Mouse (Mus musculus): ENCODE measurements around the gene Tmem53. TPM values are rescaled to one million over a fixed set of nuclear protein-coding genes. Genes with fewer than 3 reads are reported as not detected.
"Not testable (repeated sequence)": the region's sequence is repeated elsewhere in the genome, so short reads cannot be mapped to it uniquely, and the experiment has no call there.

The Tmem53 gene
- total RNA-seq, 2 experiments from 2014 or later = not detected

DNA sequence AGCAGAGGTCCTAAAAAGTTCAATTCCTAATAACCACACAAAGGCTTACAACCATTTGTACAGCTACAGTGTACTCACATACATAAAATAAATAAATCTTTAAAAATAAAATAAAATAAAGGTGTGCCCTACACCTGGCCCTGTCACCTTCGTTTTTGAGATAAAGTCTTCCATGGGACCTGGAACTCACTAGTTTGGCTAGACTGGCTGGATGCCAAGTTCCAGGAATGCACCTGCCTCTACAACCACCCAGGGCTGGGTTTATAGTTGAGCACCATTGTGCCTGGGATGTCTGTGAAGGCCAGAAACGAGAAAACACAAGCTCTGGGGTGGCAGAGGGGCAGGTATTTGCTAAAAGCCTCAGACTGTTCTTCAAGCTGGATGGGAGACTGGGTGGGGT, 12.6 kb upstream of the Tmem53 start:
- no peak for ATAC-seq (replicated peaks; ENCODE audit: low FRiP score, low TSS enrichment, poor library complexity, severe bottlenecking)

DNA sequence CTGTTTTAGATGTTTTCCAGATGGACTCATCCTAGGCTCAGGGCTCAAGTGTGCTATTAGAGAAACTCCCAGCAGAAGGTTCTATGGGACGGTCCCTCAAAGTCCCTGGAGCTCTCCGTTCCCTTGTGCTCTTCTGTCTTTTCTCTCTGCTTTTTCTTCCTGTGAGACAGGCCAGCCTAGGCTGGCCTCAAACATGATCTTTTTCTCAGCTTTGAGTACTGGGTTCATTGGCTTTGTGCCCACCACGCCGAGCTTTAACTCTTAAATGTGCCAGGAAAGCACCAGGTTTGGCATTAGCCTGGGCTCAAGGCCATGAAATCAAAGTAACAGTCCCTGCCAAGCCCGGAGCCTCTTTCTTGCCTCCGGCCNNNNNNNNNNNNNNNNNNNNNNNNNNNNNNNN, 10.9 kb upstream of the Tmem53 start:
- ATAC-seq (replicated peaks; ENCODE audit: low FRiP score, low TSS enrichment, poor library complexity, severe bottlenecking) = no peak

DNA sequence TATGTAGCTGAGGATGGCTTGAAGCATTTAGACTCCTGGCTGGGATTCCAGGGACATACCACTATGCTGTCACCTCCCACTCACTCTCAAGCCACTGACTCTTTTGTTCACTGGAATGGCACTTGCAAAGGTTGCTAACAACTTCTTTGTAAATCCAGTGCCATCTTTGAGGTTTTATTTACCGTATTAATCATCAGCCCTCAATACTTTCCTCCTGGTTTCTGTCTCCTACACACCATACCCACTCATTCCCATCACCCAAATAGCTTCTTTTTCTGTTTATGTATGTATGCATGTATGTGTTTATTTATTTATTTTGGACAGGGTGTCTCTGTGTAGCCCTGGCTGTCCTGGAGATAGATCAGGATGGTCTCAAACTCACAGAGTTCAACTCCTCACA, 769 bp upstream of the Tmem53 start:
- ATAC-seq (replicated peaks; ENCODE audit: low FRiP score, low TSS enrichment, poor library complexity, severe bottlenecking) = no peak

DNA sequence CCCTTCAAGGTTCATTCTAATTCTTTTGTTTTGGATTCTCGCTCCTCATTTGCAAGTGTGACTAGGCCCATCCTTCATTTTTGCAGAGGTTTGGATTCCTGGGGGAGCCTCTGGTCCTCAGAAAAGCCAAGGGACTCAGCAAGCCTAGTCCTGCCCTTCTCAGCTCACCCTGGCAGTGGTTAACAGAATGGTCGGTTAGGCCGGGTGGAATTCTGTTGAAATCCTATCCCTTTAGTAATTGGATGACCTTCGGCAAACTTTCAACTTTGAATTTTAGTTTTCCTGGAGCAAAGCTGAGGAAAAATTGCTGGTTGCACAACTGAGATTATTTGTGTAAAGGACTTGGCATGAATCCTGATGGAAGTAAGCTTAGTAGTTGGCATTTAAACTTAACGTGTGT, 600 bp downstream of the Tmem53 start:
- ATAC-seq (replicated peaks; ENCODE audit: low FRiP score, low TSS enrichment, poor library complexity, severe bottlenecking) = no peak

DNA sequence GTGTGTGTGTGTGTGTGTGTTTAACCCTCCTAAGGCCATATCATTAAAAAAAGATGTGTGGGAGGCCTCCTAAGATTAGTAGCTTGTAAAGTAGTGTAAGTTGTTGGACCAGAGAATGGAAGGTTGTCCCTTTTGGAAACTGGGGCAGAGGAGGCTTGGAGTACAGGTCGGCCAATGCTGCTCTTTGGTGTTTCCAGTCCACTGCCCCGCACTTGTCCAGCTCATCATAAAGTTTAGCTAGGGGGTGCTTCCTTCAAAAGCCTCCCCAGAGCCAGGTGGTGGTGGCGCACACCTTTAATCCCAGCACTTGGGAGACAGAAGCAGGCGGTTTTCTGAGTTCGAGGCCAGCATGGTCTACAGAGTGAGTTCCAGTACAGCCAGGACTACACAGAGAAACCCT, 1.0 kb downstream of the Tmem53 start:
- ATAC-seq (replicated peaks; ENCODE audit: low FRiP score, low TSS enrichment, poor library complexity, severe bottlenecking) = no peak

GRCm38 (mm10) chr4:117253218-117254016, 1.7 kb downstream of the Tmem53 start:
- ATAC-seq (replicated peaks; ENCODE audit: low FRiP score, low TSS enrichment, poor library complexity, severe bottlenecking) = no peak

GRCm38 (mm10) chr4:117254017-117254627, 2.4 kb downstream of the Tmem53 start:
- no peak for ATAC-seq (replicated peaks; ENCODE audit: low FRiP score, low TSS enrichment, poor library complexity, severe bottlenecking)

DNA sequence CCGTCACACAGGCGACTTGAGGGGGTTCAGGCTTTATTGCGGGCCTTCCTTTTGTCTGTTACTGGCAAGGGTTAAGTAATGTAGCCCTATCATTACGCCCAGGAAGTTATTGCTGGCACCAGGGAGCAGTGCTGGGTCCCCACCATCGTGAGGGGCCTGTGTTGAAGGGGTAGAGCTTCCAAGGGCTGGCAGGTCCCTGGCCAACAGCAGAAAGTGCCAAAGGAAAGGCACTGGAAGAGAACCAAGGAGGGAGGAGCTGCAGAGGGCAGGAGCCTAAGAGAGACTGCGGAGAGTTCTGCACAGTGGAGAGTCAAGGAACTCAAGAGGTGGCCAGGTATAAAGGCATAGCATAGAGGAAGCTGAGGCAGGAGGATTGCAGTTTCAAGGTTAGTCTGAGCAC, 2.9 kb downstream of the Tmem53 start:
- ATAC-seq (replicated peaks; ENCODE audit: low FRiP score, low TSS enrichment, poor library complexity, severe bottlenecking) = no peak

DNA sequence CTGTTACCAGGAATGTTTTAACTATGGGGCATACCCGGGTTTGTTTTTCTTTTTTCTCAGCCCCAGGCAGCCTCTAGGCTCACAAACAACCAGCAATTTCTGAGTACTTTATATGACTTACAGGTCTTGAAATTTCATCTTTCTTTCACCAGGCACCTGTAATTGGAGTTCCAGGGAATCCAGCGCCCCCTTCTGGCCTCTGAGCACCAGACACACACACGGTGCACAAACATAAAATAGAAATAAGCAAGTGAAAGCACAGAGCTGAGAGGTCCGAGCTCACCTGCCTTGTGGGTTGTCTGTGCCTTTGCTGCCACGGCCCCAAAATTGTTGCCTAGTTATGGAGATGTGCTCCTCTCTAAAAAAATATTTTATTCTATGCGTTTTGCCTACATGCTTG, 8.2 kb downstream of the Tmem53 start:
- ATAC-seq (replicated peaks; ENCODE audit: low FRiP score, low TSS enrichment, poor library complexity, severe bottlenecking) = not testable (repeated sequence)

GRCm38 (mm10) chr4:117261222-117261621, 9.5 kb downstream of the Tmem53 start:
- no peak for ATAC-seq (replicated peaks; ENCODE audit: low FRiP score, low TSS enrichment, poor library complexity, severe bottlenecking)

- no peak for ATAC-seq (replicated peaks; ENCODE audit: low FRiP score, low TSS enrichment, poor library complexity, severe bottlenecking)
Measured at GRCm38 (mm10) chr4:117262101-117262913, 10.6 kb downstream of the Tmem53 start.

DNA sequence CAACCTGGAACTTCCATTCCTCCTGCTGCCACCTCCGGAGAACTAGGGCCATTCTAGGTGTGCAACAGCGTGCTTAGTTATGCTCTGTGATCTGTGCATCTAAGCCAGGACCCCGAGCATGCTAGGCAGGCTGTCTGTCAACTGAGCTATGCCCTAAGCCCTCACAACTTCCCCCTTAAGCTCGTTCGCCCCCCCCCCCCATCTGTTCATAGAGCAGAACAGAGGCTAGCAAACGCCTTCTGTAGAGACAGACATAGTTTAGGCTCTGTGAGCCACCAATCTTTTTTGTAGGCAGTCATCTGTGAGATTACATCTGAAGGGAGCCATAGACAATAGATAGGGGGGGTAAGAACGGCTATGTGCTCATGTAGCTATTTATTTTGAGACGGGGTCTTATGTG, 11.2 kb downstream of the Tmem53 start:
- no peak for ATAC-seq (replicated peaks; ENCODE audit: low FRiP score, low TSS enrichment, poor library complexity, severe bottlenecking)

DNA sequence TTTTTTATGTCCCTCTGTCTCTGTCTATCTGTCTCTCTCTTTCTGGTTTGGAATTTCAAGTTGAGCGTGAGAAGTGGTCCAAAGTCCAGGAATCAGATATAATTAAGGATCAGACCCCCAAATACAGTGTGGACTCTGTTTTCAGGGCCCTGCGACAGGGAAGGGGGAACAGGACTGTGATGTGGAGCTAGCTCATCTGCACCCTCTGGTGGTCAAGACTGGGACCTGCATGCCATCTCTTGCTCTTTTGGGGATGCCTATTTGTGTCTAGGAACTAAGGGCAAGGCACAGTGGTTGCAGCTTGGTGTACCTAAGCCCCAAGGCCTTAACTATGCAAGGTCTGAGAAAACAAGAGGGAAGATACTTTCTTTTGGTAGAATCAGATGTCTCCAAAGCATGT, 15.5 kb downstream of the Tmem53 start:
- peak; percentile 69 for ATAC-seq (replicated peaks; ENCODE audit: low FRiP score, low TSS enrichment, poor library complexity, severe bottlenecking)

DNA sequence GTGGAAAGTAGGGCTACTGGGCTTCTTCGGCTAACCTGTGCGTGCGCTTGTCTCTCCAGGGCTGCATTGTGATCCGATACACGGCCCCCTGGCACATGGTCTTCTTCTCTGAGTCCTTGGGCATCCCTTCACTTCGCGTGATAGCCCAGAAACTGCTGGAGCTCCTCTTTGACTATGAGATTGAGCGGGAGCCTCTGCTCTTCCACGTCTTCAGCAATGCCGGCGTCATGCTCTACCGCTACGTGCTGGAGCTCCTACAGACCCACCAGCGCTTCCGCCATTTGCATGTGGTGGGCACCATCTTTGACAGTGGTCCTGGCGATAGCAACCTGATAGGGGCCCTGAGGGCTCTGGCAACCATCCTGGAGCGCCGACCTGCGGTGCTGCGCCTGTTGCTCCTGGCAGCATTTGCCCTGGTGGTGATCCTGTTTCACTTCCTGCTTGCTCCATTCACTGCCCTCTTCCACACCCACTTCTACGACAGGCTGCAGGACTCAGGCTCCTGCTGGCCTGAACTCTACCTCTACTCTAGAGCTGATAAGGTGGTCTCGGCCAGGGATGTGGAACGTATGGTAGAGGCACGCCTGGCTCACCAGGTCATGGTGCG, 16.2 kb downstream of the Tmem53 start:
- no peak for ATAC-seq (replicated peaks; ENCODE audit: low FRiP score, low TSS enrichment, poor library complexity, severe bottlenecking)

GRCm38 (mm10) chr4:117270278-117270677, 18.5 kb downstream of the Tmem53 start:
- ATAC-seq (replicated peaks; ENCODE audit: low FRiP score, low TSS enrichment, poor library complexity, severe bottlenecking) = peak; percentile 60

- no peak for ATAC-seq (replicated peaks; ENCODE audit: low FRiP score, low TSS enrichment, poor library complexity, severe bottlenecking)
Measured at GRCm38 (mm10) chr4:117272459-117272858, 20.7 kb downstream of the Tmem53 start.

DNA sequence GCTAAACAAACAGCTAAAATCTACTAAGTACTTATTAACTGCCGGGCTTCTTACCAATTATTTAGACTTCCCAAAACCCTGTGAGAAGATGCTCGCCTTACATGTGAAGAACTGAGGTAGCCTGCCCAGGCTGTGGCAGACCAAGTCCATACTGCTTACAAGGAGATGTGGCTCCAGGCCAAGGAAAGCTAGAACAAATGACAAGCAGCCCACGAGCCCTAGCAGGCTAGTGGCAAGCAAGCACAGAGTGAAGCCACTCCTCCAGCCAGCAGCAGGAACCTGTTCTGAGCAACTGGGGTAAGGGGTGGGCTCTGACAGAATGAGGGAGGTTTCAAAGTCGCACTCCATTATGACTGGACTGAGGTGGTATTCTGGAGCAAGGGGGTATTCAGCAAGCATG, 23.0 kb downstream of the Tmem53 start:
- no peak for ATAC-seq (replicated peaks; ENCODE audit: low FRiP score, low TSS enrichment, poor library complexity, severe bottlenecking)

DNA sequence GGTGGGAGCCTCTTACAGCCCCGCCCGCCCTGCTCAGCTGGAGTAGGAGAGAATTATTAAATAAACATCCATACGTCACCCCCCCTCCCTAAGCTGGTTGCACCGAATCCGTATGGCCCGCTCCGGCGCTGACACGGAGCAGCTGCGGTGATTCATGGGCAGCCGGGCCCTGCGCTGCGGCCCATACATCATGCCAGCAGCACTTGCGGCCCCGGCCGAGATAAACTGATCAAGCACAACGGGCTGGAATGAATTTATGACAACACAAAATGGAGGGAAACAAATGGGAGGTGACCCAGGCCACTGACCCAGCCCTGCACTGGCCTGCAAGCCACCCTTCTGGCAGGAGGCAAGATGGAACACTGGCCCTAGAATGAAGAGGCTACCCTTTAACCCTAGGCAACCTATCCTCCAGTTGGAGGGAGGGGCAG, 24.5 kb downstream of the Tmem53 start:
- ATAC-seq (replicated peaks; ENCODE audit: low FRiP score, low TSS enrichment, poor library complexity, severe bottlenecking) = no peak

DNA sequence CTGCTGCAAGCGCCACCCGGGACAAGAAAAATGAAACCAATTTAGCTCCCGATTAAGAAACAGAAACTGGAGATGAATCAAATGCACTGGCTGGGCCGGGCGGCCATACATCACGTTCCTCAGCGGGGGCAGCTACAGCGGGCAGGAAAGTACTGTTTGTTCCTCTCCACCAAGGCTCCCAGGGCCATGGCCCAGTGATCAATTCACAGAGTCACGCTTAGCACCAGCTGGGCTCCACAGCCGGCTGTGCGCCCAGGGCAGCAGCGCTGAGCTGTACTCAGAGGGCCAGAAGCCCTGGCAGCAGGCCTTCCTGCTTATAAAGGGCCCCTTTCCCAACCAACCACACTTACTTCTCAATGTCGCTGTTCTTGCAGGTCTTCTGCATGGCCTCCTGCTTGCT, 25.3 kb downstream of the Tmem53 start:
- no peak for ATAC-seq (replicated peaks; ENCODE audit: low FRiP score, low TSS enrichment, poor library complexity, severe bottlenecking)

- no peak for ATAC-seq (replicated peaks; ENCODE audit: low FRiP score, low TSS enrichment, poor library complexity, severe bottlenecking)
Measured at GRCm38 (mm10) chr4:117277687-117278086, 25.9 kb downstream of the Tmem53 start.
